Mouse (Mus musculus): ENCODE measurements around the gene Chpf. TPM values are rescaled to one million over a fixed set of nuclear protein-coding genes. Genes with fewer than 3 reads are reported as not detected.
A peak's percentile ranks its signal among the peaks of the same experiment; 100 is the strongest.

The Chpf gene
- polyA plus RNA-seq, 1 experiment from 2014 or later, result 4.0 TPM

DNA sequence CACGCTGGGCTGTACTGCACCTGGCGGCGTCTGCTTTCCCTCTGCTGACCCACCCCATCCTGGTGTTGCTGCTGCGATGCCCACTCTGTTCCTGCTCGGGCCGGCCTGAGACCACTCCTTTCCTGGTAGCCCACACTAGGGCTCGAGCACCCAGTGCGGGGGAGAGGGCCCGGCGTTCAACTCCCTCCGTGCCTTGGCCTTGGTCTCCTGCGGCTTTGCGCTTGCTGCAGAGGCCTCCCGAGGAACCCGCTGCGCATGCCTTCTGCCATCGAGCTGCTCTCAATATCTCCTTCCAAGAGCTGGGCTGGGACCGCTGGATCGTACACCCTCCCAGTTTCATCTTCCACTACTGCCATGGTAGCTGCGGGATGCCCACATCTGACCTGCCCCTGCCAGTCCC is 30.5 kb upstream of the Chpf start:
- no peak overlapping the region for H3K4me3 ChIP-seq (replicated peaks)
- peaks cover 55% of the 10 kb centered on the region for H3K27me3 ChIP-seq
- H3K4me1 ChIP-seq (replicated peaks), result 0 out of 2 replicates have a peak, but pooled peaks cover 17% of the 10 kb centered on the region
- H3K36me3 ChIP-seq (replicated peaks), result no peaks in the 10 kb centered on the region
- H3K9ac ChIP-seq, result no peak overlapping the region
- H3K27ac ChIP-seq (replicated peaks), result no peak overlapping the region
- WGBS (ENCODE audit: insufficient replicate concordance), result 61% methylated on average over 20 of the region's 20 CpGs
- ATAC-seq (ENCODE audit: insufficient read depth), result no peak
- no peak overlapping the region for H3K4me2 ChIP-seq
- no peaks in the 10 kb centered on the region for H3K9me3 ChIP-seq (replicated peaks)

DNA sequence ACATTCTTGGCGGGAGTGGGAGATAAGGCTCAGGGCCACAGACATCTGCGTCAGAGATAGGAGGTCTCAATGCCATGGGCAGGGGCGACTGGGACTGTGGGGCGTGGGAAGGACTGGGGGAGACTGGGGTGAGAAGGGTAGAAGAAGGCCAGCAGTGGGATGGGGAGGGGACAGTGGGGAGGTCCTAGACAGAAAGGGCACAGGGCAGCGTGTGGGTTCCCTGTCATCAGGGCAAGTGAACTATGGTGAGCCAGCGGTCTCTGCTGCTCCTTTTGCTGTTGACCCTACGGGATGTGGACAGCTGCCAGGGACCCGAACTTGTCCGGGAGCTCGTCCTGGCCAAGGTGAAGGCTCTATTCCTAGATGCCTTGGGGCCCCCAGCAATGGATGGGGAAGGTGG is 27.9 kb upstream of the Chpf start, which contains the start of gene Inha:
Inha (plus strand) TSS at position 72 of the 400 bp plus-strand sequence.
- H3K36me3 ChIP-seq (replicated peaks), result no peaks in the 10 kb centered on the region
- H3K4me3 ChIP-seq (replicated peaks), result peak within 1 kb of the TSS; percentile 58
- ATAC-seq (ENCODE audit: insufficient read depth), result no peak
- H3K4me2 ChIP-seq, result peak within 1 kb of the TSS; percentile 63
- H3K9ac ChIP-seq, result peak within 1 kb of the TSS; percentile 47
- 0 out of 2 replicates have a peak, but pooled peaks cover 17% of the 10 kb centered on the region for H3K4me1 ChIP-seq (replicated peaks)
- H3K27ac ChIP-seq (replicated peaks), result peak within 1 kb of the TSS; percentile 33; the same call in 1 of the 2 replicates
- 42% methylated on average over 10 of the region's 10 CpGs for WGBS (ENCODE audit: insufficient replicate concordance)
- H3K27me3 ChIP-seq, result peaks cover 68% of the 10 kb centered on the region
- H3K9me3 ChIP-seq (replicated peaks), result no peaks in the 10 kb centered on the region

DNA sequence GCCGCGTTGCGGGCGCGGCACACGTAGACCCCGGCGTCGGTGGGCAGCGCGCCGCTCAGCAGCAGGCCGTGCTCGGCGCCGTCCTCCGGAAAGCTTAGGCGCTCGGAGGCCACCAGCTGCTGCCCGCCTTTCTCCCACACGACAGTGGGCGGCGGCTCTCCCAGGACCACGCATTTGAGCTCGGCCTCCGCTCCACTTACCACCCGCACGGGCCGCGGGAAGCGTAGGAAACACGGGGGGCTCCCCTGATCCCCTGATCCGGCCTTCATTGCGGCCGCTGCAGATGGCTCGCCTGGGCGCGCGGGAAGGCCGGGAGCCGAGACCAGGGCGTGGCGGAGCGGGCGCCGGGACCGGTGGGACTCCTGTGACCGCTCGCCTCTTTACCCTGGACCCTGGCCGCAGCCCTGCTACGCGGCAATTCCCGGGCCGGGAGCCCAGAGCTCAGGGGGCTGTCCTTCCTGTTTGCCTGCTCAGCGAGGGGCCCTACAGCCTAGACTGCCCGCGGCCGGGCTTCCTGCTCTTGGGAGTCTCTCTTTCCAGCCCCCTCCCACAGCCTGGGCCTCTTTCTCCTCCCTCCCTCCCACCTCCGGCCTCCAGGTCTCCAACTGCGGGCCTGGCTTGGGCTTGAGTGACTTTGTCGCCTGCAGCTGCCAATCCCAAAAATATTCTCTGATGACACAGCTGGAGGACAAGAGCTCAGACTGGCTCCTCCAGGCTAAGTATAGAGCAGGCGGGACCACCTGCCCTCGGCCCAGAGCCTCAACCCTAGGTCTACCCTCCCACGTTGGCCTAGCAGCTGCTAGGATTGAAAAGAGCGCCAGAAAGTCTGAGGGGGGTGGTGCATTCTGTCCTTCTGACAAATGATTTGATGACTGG is 27.1 kb upstream of the Chpf start, which contains the start of gene Obsl1:
Obsl1 (minus strand) TSS at position 497 of the 876 bp plus-strand sequence.
- ATAC-seq (ENCODE audit: insufficient read depth), result peak; percentile 69
- H3K9me3 ChIP-seq (replicated peaks), result no peaks in the 10 kb centered on the region
- H3K9ac ChIP-seq, result peak within 1 kb of the TSS; percentile 47
- peak within 1 kb of the TSS; percentile 58 for H3K4me3 ChIP-seq (replicated peaks)
- H3K36me3 ChIP-seq (replicated peaks), result no peaks in the 10 kb centered on the region
- H3K4me2 ChIP-seq, result peak within 1 kb of the TSS; percentile 63
- peak within 1 kb of the TSS; percentile 33; the same call in 1 of the 2 replicates for H3K27ac ChIP-seq (replicated peaks)
- 0 out of 2 replicates have a peak, but pooled peaks cover 10% of the 10 kb centered on the region for H3K4me1 ChIP-seq (replicated peaks)
- 2% methylated on average over 64 of the region's 65 CpGs for WGBS (ENCODE audit: insufficient replicate concordance)
- H3K27me3 ChIP-seq, result peaks cover 68% of the 10 kb centered on the region

DNA sequence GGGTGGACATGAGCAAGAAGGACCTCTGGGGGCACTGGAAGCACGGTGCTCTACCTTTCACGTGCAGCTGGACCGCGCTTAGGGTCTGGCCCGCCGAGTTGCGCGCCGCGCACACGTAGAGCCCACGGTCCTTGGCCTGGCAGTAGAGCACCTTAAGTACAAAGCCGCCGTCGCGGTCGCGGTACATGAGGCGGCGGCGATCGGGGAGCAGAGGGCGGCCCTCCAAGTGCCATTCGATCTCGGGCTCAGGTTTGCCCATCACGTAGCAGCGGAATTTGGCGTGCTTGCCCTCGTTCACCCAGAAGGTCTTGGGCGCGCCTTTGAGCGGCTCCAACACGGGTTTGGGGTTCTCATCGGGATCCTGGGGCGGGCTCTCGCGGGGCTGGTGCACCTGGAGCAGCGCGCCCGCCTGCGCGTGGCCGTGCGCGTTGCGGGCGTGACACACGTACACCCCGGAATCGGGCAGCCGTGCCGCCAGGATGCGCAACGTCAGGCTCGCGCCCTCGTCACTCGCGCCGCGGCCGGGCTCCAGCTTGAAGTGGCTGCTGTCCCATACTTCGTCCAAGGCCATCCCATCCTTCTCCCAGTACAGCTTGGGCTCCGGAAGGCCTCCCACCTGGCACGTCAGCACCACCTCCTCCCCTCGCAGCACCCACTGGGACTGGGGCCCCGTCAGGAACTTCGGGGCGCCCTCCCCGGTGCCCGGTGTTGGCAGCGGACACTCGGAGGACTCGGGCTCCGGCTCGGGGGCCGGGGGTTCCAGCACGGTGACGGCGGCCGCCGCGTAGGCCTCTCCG is 26.2 kb upstream of the Chpf start:
- Histone ChIP-seq H3K27ac (replicated peaks) (peak overlapping the region; percentile 33; the same call in 1 of the 2 replicates), H3K27me3 (peaks cover 68% of the 10 kb centered on the region), H3K9me3 (replicated peaks) (no peaks in the 10 kb centered on the region), H3K4me3 (replicated peaks) (peak overlapping the region; percentile 58), H3K4me2 (peak overlapping the region; percentile 63), H3K36me3 (replicated peaks) (no peaks in the 10 kb centered on the region), H3K9ac (peak overlapping the region; percentile 47; the same call in 1 of the 2 replicates), H3K4me1 (replicated peaks) (0 out of 2 replicates have a peak, but pooled peaks cover 6% of the 10 kb centered on the region)
- under 1% methylated on average over 83 of the region's 84 CpGs for WGBS (ENCODE audit: insufficient replicate concordance)
- 0 out of 2 replicates have a peak, but pooled peaks have one; percentile 7 for ATAC-seq (ENCODE audit: insufficient read depth)

DNA sequence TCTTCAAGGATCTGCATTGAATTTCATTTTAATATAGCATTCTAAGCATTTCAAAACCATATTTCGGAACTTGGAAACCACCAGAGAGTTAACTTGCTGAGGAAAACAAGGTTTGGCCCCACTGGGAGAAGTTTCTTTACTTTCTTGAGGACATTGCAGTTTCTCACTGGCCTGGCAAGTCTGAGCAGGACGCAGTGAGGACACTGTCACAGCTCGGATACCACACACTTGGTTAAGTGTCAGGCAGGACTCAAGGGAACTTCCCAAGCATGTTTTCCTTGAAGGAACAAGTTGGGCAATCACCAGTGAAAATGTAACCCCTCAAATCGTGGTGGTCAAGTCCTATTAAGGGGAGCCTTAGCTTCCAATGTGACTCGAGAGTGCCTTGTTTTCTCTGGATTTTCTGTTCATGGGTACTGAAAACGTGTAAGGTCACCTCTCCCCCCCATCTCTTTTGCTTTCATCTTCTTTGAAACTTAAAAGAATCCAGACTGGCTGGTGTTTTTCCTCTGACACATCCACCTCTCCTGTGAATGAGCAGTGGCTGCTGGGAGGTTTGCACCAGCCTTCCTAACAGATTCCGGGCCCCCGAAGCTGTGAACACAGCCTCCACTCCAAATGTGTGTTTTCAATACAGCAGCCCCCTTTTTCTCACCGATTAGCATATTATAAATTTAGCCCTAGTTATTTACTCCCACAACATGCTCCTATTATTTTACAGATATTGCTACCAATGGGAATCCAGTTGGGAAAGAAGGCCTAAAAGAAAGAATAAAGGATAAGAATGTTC is 25.3 kb upstream of the Chpf start:
- H3K27ac ChIP-seq (replicated peaks), result no peak overlapping the region
- no peak overlapping the region for H3K9ac ChIP-seq
- 51% methylated on average over 9 of the region's 9 CpGs for whole genome bisulfite sequencing (ENCODE audit: insufficient replicate concordance)
- no peaks in the 10 kb centered on the region for H3K9me3 ChIP-seq (replicated peaks)
- peak overlapping the region; percentile 63 for H3K4me2 ChIP-seq
- H3K4me3 ChIP-seq (replicated peaks), result no peak overlapping the region
- ATAC-seq (ENCODE audit: insufficient read depth), result no peak
- 0 out of 2 replicates have a peak, but pooled peaks cover 6% of the 10 kb centered on the region for H3K4me1 ChIP-seq (replicated peaks)
- H3K36me3 ChIP-seq (replicated peaks), result no peaks in the 10 kb centered on the region
- peaks cover 61% of the 10 kb centered on the region for H3K27me3 ChIP-seq

DNA sequence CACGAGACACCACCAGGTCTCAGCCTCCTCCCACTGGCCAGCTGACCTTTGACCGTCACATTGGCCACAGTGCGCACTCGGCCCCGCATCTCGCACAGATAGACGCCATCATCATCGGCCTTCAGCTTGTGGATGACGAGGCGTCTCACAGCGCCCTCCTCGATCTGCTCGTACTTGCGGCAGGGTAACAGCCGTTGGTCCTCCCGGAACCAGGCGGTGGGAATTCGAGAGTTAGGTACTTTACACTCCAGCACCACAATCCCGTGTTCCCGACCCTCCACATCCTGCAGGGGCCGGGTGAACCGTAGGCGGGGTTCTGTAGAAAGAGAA is 24.5 kb upstream of the Chpf start:
- Histone ChIP-seq H3K4me1 (replicated peaks) (0 out of 2 replicates have a peak, but pooled peaks cover 6% of the 10 kb centered on the region), H3K4me3 (replicated peaks) (no peak overlapping the region), H3K27ac (replicated peaks) (no peak overlapping the region), H3K27me3 (peaks cover 54% of the 10 kb centered on the region), H3K4me2 (no peak overlapping the region), H3K9ac (no peak overlapping the region), H3K36me3 (replicated peaks) (no peaks in the 10 kb centered on the region), H3K9me3 (replicated peaks) (no peaks in the 10 kb centered on the region)
- 71% methylated on average over 23 of the region's 23 CpGs for WGBS (ENCODE audit: insufficient replicate concordance)
- ATAC-seq (ENCODE audit: insufficient read depth), result no peak

DNA sequence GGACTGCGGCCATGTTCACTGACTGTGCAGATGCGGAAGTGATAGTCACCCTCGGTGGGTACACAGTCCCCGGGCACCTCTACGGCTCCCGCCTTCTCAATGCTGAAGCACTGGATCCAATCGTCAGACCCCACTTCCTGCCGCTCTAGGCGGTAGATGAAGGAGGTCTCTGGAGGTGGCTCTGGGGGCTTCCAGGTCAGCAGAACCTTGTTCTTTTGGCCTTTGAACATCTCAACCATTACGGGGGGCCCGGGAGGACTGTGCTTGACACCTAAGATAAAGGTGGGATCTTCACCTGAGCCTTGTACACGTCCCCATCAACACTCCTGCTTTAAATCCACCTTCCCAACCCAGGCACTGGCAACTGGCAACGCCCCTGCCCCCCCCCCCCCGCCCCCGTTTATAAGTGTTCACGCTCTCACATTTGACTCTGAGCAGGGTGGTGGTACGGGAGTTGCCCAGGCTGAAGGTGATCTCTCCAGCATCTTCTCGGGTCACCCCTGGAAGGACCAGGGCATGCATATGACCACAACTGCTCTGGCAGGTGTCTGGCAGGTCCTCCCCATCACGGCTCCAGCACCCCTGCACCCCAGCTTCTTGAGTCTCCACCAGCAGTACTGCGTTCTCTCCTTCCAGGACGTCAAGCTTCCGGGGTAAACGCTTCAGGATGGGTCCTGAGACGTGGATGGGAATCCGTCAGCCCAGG is 24.0 kb upstream of the Chpf start:
- Histone ChIP-seq H3K4me2 (no peak overlapping the region), H3K27me3 (peaks cover 48% of the 10 kb centered on the region), H3K9me3 (replicated peaks) (no peaks in the 10 kb centered on the region), H3K9ac (no peak overlapping the region), H3K27ac (replicated peaks) (no peak overlapping the region), H3K36me3 (replicated peaks) (no peaks in the 10 kb centered on the region), H3K4me1 (replicated peaks) (0 out of 2 replicates have a peak, but pooled peaks cover 6% of the 10 kb centered on the region), H3K4me3 (replicated peaks) (no peak overlapping the region)
- WGBS (ENCODE audit: insufficient replicate concordance), result 69% methylated on average over 24 of the region's 25 CpGs
- no peak for ATAC-seq (ENCODE audit: insufficient read depth)

DNA sequence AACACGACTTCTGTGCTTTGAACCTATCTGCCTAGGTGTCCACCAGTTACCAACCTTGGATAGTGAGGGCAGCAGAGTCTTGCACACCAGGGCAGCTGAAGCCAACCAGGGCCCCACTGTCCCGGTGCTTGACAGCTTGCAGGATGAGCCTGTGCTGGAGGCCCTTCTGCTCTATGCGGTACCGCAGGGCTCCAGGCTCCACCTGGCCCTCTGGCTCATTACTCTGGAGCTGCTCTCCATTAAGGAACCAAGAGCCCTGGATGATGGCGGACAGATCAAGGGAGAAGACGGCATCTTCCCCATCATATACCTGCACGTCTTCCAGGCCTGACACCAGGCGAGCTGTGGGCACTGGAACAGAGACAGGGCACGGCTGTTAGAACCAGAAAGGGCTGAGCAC is 22.8 kb upstream of the Chpf start:
- H3K27me3 ChIP-seq, result peaks cover 37% of the 10 kb centered on the region
- 80% methylated on average over 9 of the region's 9 CpGs for WGBS (ENCODE audit: insufficient replicate concordance)
- no peak overlapping the region for H3K4me2 ChIP-seq
- no peak overlapping the region for H3K4me3 ChIP-seq (replicated peaks)
- no peak overlapping the region for H3K27ac ChIP-seq (replicated peaks)
- no peak overlapping the region for H3K9ac ChIP-seq
- 0 out of 2 replicates have a peak, but pooled peaks cover 6% of the 10 kb centered on the region for H3K4me1 ChIP-seq (replicated peaks)
- H3K9me3 ChIP-seq (replicated peaks), result no peaks in the 10 kb centered on the region
- no peaks in the 10 kb centered on the region for H3K36me3 ChIP-seq (replicated peaks)
- no peak for ATAC-seq (ENCODE audit: insufficient read depth)

DNA sequence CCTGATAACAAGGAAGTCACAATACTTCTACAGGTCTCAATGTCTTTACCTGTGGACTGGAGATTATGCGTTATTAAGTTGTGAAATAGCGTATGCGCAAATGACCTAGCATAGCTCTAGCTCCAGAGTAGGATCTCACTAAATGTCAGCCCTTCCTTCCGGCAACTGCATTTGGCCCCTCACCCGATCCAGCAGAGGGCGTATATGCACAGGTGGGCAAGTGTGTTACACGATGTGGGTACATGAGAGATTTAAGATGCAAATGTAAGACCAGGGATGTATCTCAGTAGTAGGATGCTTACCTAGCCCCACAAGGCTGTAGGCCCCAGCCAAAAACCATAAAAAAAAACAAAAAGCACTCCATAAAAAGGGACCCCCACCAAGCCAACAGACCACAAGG is 20.3 kb upstream of the Chpf start:
- Histone ChIP-seq H3K9me3 (replicated peaks) (no peaks in the 10 kb centered on the region), H3K9ac (no peak overlapping the region), H3K27ac (replicated peaks) (no peak overlapping the region), H3K36me3 (replicated peaks) (0 out of 2 replicates have a peak, but pooled peaks cover 4% of the 10 kb centered on the region), H3K4me3 (replicated peaks) (no peak overlapping the region), H3K4me2 (no peak overlapping the region), H3K27me3 (peaks cover 12% of the 10 kb centered on the region), H3K4me1 (replicated peaks) (no peaks in the 10 kb centered on the region)
- ATAC-seq (ENCODE audit: insufficient read depth), result no peak
- 70% methylated on average over 7 of the region's 7 CpGs for WGBS (ENCODE audit: insufficient replicate concordance)

DNA sequence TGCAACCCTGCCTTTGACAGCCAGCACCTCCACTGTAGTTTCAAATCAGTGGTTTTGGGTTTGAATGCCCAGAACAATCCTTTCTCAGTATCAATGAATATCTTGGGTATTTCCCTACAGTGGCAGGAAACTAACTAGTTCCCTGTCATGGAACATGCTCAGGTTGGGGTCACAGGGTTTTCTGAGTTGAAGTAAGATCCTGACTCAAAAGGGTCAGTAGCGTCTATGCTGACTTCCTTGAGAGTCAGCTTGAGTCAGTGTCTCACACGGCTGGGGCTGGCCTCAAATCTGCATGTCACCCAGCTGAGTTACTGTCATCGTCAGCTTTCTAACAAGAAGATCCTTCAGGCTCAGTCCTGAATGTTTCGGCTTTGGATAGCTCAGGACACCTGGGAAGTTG is 19.8 kb upstream of the Chpf start:
- 61% methylated on average over 4 of the region's 4 CpGs for WGBS (ENCODE audit: insufficient replicate concordance)
- Histone ChIP-seq H3K36me3 (replicated peaks) (0 out of 2 replicates have a peak, but pooled peaks cover 4% of the 10 kb centered on the region), H3K9me3 (replicated peaks) (no peaks in the 10 kb centered on the region), H3K4me2 (no peak overlapping the region), H3K4me3 (replicated peaks) (no peak overlapping the region), H3K27me3 (peaks cover 6% of the 10 kb centered on the region), H3K27ac (replicated peaks) (no peak overlapping the region), H3K9ac (no peak overlapping the region), H3K4me1 (replicated peaks) (no peaks in the 10 kb centered on the region)
- no peak for ATAC-seq (ENCODE audit: insufficient read depth)

Measured in liver, embryonic 15.5 days (tissue).